Mouse (Mus musculus) limb, embryonic 12.5 days (tissue): Measurements from ENCODE around the gene Dnajc28. TPM values are rescaled to one million over a fixed set of nuclear protein-coding genes. Genes with fewer than 3 reads are reported as not detected.

ENCODE experiments used
- ATAC-seq: fragments of 200-750 bp; cut with Nextera tagmentation; 2 replicates; pipeline ENCODE4 v1.8.0; 2017; ENCODE audit warnings: low read depth, moderate TSS enrichment; ENCODE audit not compliant: insufficient number of reproducible peaks, insufficient read depth, low FRiP score, low TSS enrichment
- H3K27ac ChIP-seq: fragments of 300-500 bp; sonication (generic); 2 replicates; pipeline ENCODE4 v1.5.1; 2016; ENCODE audit warnings: mild to moderate bottlenecking, moderate library complexity
- H3K27me3 ChIP-seq: fragments of 300-500 bp; sonication (generic); 2 replicates; pipeline ENCODE4 v1.6.1; 2016; ENCODE audit warnings: mild to moderate bottlenecking, moderate library complexity
- H3K36me3 ChIP-seq: fragments of 300-500 bp; sonication (generic); 2 replicates; pipeline ENCODE4 v1.6.1; 2016; ENCODE audit warnings: mild to moderate bottlenecking, moderate library complexity
- H3K4me1 ChIP-seq: fragments of 300-500 bp; sonication (generic); replicated peaks from 2 replicates; pipeline ENCODE4 v1.6.1; 2016
- H3K4me2 ChIP-seq: fragments of 300-500 bp; sonication (generic); 2 replicates; pipeline ENCODE4 v1.6.1; 2016; ENCODE audit warnings: mild to moderate bottlenecking, moderate library complexity
- H3K4me3 ChIP-seq: fragments of 300-500 bp; sonication (generic); replicated peaks from 2 replicates; pipeline ENCODE4 v1.5.1; 2016; ENCODE audit warnings: mild to moderate bottlenecking
- H3K9ac ChIP-seq: fragments of 300-500 bp; sonication (generic); replicated peaks from 2 replicates; pipeline ENCODE4 v1.6.1; 2016; ENCODE audit warnings: mild to moderate bottlenecking, moderate library complexity
- H3K9me3 ChIP-seq: fragments of 300-500 bp; sonication (generic); 2 replicates; pipeline ENCODE4 v1.6.1; 2016; ENCODE audit warnings: mild to moderate bottlenecking, moderate library complexity
- WGBS: fragments of 180-500 bp; shearing (Covaris S2); methylation state at CpG from one replicate; pipeline ENCODE4 v1.1.7; 2016; 5-methylcytosine and 5-hydroxymethylcytosine counted together
- polyA plus RNA-seq: library from polyadenylated mRNA; unstranded; fragments of >200 nt; fragmentation: Nextera tagmentation; extraction: Ambion mirVana; gene quantifications from 2 replicates; pipeline ENCODE4 v1.2.1, GENCODE M21; 2016

Gene Dnajc28
- polyA plus RNA-seq, 1 experiment from 2014 or later: 4.2 TPM

DNA sequence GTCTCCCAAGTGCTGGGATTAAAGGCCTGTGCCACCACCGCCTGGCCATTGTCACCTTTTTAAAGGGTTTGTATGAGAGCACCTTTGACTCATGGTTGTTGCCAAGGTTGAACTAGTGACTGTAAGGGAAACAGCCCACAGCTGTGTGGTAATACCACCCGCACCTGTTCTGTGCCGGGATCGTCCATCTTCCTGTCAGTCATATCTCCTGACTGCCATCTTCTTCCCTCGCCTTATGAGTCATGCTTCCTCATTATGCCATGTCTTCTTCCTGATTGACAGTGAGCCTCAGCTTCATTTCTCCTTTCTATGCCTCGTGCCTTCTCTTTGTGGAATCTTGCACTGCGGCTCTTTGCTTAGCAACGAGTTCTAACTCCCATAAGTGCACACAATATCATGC lies 11.9 kb downstream of the Dnajc28 start:
- no peaks in the 10 kb centered on the region for H3K4me1 ChIP-seq
- H3K36me3 ChIP-seq: no peaks in the 10 kb centered on the region
- no peaks in the 10 kb centered on the region for H3K27me3 ChIP-seq
- no peak overlapping the region for H3K27ac ChIP-seq
- no peak overlapping the region for H3K4me2 ChIP-seq
- no peak overlapping the region for H3K4me3 ChIP-seq
- 90% methylated on average over 8 of the region's 8 CpGs for WGBS
- H3K9ac ChIP-seq: no peak overlapping the region
- no peaks in the 10 kb centered on the region for H3K9me3 ChIP-seq
- ATAC-seq: no peak

DNA sequence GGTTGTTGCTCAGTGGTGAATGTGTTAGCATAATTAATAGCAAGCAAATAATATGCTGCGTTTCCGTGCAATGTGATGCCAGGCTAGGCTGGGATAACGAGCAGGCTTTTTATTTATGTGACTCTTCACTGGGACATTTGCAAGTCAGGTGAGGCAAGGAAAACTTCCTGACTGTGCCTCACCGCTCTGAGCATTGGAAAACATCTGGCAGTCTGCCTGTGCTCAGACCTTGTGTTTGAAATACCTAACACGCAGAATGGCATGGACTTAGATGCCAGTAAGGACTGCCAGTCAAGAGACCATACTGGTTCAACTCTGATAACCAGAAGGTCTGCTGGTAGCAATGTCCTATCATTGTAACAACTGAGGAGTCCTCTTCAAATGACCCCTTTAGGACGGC lies 13.7 kb downstream of the Dnajc28 start:
- no peak for ATAC-seq
- no peaks in the 10 kb centered on the region for H3K9me3 ChIP-seq
- 63% methylated on average over 6 of the region's 6 CpGs for WGBS

DNA sequence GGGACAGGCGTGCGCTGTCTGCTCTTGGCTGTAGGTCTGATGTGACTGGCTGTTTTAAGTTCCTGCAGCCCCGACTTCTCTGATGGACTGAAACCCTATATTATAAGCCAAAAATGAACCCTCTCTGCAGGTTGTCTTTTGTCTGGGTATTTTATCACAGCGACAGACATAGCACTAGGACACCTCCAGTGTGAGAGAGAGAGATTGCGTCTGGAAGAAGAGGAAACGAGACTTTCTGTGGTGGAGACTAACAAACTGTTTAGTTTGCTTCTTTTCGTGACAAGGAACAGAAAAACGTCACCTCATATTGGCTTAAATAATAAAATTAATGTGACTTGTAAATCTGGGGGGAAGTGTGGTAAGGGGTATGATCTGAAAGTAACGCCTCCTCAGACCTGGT lies 17.1 kb downstream of the Dnajc28 start:
- Histone ChIP-seq H3K9me3 (no peaks in the 10 kb centered on the region), H3K27ac (no peak overlapping the region), H3K4me1 (peaks cover 10% of the 10 kb centered on the region; the same call in 1 of the 2 replicates), H3K4me2 (no peak overlapping the region), H3K4me3 (no peak overlapping the region), H3K36me3 (no peaks in the 10 kb centered on the region), H3K27me3 (peaks cover 11% of the 10 kb centered on the region; the same call in 1 of the 2 replicates), H3K9ac (no peak overlapping the region)
- no peak for ATAC-seq
- WGBS: 39% methylated on average over 9 of the region's 9 CpGs

More for the DNA sequence above, 13.7 kb downstream of the Dnajc28 start:
- H3K4me2 ChIP-seq: no peak overlapping the region
- H3K27ac ChIP-seq: no peak overlapping the region
- H3K4me1 ChIP-seq: 0 out of 2 replicates have a peak, but pooled peaks cover 6% of the 10 kb centered on the region
- no peak overlapping the region for H3K4me3 ChIP-seq
- no peaks in the 10 kb centered on the region for H3K36me3 ChIP-seq
- H3K9ac ChIP-seq: no peak overlapping the region
- H3K27me3 ChIP-seq: no peaks in the 10 kb centered on the region

- peaks cover 11% of the 10 kb centered on the region; the same call in 1 of the 2 replicates for H3K27me3 ChIP-seq
- ATAC-seq: no peak
- no peaks in the 10 kb centered on the region for H3K36me3 ChIP-seq
- no peak overlapping the region for H3K4me3 ChIP-seq
- H3K9ac ChIP-seq: no peak overlapping the region
- peaks cover 15% of the 10 kb centered on the region; the same call in 1 of the 2 replicates for H3K4me1 ChIP-seq
- no peaks in the 10 kb centered on the region for H3K9me3 ChIP-seq
- no peak overlapping the region for H3K4me2 ChIP-seq
- WGBS: 29% methylated on average over 4 of the region's 4 CpGs
- no peak overlapping the region for H3K27ac ChIP-seq
Measured at GRCm38 (mm10) chr16:91601081-91601480, 17.7 kb downstream of the Dnajc28 start.

- no peak overlapping the region for H3K9ac ChIP-seq
- H3K4me2 ChIP-seq: no peak overlapping the region
- H3K27ac ChIP-seq: no peak overlapping the region
- H3K4me3 ChIP-seq: no peak overlapping the region
- H3K4me1 ChIP-seq: peaks cover 15% of the 10 kb centered on the region; the same call in 1 of the 2 replicates
- H3K27me3 ChIP-seq: peaks cover 17% of the 10 kb centered on the region
- ATAC-seq: no peak
- H3K9me3 ChIP-seq: no peaks in the 10 kb centered on the region
- H3K36me3 ChIP-seq: peaks cover 5% of the 10 kb centered on the region; the same call in 1 of the 2 replicates
Measured at GRCm38 (mm10) chr16:91599242-91599641, 19.6 kb downstream of the Dnajc28 start.

DNA sequence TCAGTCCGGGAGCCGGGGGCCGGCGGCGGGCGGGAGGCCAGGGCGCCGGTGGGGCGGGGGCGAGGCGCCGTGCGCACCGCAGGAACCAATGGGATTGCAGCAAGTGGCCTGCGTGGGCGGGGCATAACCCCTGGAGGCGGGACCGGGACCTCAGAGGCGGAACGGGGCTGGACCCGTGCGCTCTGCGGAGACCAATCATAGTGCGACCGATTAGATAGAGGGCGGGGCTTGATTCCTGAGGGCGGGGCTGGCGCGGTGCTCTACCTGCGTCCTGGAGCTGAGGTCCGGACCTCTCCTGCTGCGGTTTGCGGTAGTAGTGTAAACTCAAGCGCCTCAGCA lies 21.2 kb downstream of the Dnajc28 start, which contains the start of gene Tmem50b:
Gene Tmem50b (minus strand): TSS at position 129 of the 339 bp plus-strand sequence.
- Histone ChIP-seq H3K9me3 (no peaks in the 10 kb centered on the region), H3K27ac (0 out of 2 replicates have a peak within 1 kb of the TSS, but pooled peaks have one; percentile 35), H3K4me2 (peak within 1 kb of the TSS; percentile 95), H3K9ac (peak within 1 kb of the TSS; percentile 80), H3K36me3 (peaks cover 7% of the 10 kb centered on the region), H3K4me3 (peak within 1 kb of the TSS; percentile 83), H3K27me3 (peaks cover 17% of the 10 kb centered on the region), H3K4me1 (peaks cover 15% of the 10 kb centered on the region; the same call in 1 of the 2 replicates)
- under 1% methylated on average over 34 of the region's 34 CpGs for WGBS
- ATAC-seq: peak; percentile 98

- Histone ChIP-seq H3K4me1 (peaks cover 20% of the 10 kb centered on the region), H3K36me3 (peaks cover 10% of the 10 kb centered on the region), H3K27me3 (peaks cover 17% of the 10 kb centered on the region), H3K4me3 (peak overlapping the region; percentile 83), H3K27ac (0 out of 2 replicates have a peak overlapping the region, but pooled peaks have one; percentile 35), H3K9ac (peak overlapping the region; percentile 80), H3K4me2 (peak overlapping the region; percentile 95), H3K9me3 (no peaks in the 10 kb centered on the region)
- peak; percentile 54; the same call in 1 of the 2 replicates for ATAC-seq
- WGBS: under 1% methylated on average over 75 of the region's 75 CpGs
Measured at GRCm38 (mm10) chr16:91596779-91597671, 21.8 kb downstream of the Dnajc28 start.

GRCm38 (mm10) chr16:91596397-91596778 lies 22.4 kb downstream of the Dnajc28 start:
- no peak overlapping the region for H3K9ac ChIP-seq
- 17% methylated on average over 9 of the region's 9 CpGs for WGBS
- no peak overlapping the region for H3K27ac ChIP-seq

GRCm38 (mm10) chr16:91595076-91595475 lies 23.8 kb downstream of the Dnajc28 start:
- Histone ChIP-seq H3K4me1 (peaks cover 16% of the 10 kb centered on the region), H3K4me3 (no peak overlapping the region), H3K9ac (no peak overlapping the region), H3K27me3 (peaks cover 17% of the 10 kb centered on the region), H3K27ac (no peak overlapping the region), H3K9me3 (no peaks in the 10 kb centered on the region), H3K36me3 (peaks cover 20% of the 10 kb centered on the region), H3K4me2 (no peak overlapping the region)
- WGBS: 72% methylated on average over 6 of the region's 6 CpGs
- ATAC-seq: no peak

More at GRCm38 (mm10) chr16:91596397-91596778, 22.4 kb downstream of the Dnajc28 start:
- peak overlapping the region; percentile 83 for H3K4me3 ChIP-seq
- peaks cover 17% of the 10 kb centered on the region for H3K36me3 ChIP-seq
- H3K9me3 ChIP-seq: no peaks in the 10 kb centered on the region
- peaks cover 17% of the 10 kb centered on the region for H3K27me3 ChIP-seq
- H3K4me2 ChIP-seq: peak overlapping the region; percentile 95
- H3K4me1 ChIP-seq: peaks cover 20% of the 10 kb centered on the region
- no peak for ATAC-seq

GRCm38 (mm10) chr16:91593262-91593661 lies 25.6 kb downstream of the Dnajc28 start:
- Histone ChIP-seq H3K27me3 (peaks cover 6% of the 10 kb centered on the region), H3K27ac (no peak overlapping the region), H3K4me2 (no peak overlapping the region), H3K9me3 (no peaks in the 10 kb centered on the region), H3K36me3 (peaks cover 20% of the 10 kb centered on the region), H3K9ac (no peak overlapping the region), H3K4me1 (peaks cover 16% of the 10 kb centered on the region), H3K4me3 (no peak overlapping the region)
- no peak for ATAC-seq
- 59% methylated on average over 3 of the region's 3 CpGs for WGBS

DNA sequence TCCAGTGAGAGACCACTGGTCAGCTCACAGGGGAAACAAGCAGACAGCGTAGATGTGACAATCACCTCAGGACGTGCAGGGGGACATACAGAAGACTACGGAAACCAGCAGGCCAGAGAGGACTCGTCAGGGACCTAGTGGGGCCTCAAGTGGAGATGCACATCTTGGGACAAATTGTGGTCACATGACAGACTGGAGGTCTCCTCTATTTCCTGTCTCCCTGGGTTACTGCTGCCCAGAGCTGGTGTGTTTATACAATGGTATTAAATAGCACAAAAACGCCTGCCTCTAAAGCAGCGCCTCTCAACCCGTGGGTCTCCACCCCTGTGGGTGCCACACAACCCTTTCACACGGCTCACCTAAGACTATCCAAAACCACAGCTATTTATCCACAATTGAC lies 26.7 kb downstream of the Dnajc28 start:
- peaks cover 6% of the 10 kb centered on the region for H3K27me3 ChIP-seq

More for the DNA sequence above, 26.7 kb downstream of the Dnajc28 start:
- Histone ChIP-seq H3K4me1 (peaks cover 16% of the 10 kb centered on the region), H3K36me3 (peaks cover 20% of the 10 kb centered on the region), H3K27ac (no peak overlapping the region), H3K9ac (no peak overlapping the region), H3K9me3 (no peaks in the 10 kb centered on the region), H3K4me3 (no peak overlapping the region), H3K4me2 (no peak overlapping the region)
- no peak for ATAC-seq
- whole genome bisulfite sequencing: 67% methylated on average over 8 of the region's 8 CpGs
